Mouse (Mus musculus): ENCODE data around the gene Rpa1.
A peak's percentile ranks its signal among the peaks of the same experiment; 100 is the strongest.
"Not testable (repeated sequence)": the region's sequence is repeated elsewhere in the genome, so short reads cannot be mapped to it uniquely, and the experiment has no call there.

The Rpa1 gene

DNA sequence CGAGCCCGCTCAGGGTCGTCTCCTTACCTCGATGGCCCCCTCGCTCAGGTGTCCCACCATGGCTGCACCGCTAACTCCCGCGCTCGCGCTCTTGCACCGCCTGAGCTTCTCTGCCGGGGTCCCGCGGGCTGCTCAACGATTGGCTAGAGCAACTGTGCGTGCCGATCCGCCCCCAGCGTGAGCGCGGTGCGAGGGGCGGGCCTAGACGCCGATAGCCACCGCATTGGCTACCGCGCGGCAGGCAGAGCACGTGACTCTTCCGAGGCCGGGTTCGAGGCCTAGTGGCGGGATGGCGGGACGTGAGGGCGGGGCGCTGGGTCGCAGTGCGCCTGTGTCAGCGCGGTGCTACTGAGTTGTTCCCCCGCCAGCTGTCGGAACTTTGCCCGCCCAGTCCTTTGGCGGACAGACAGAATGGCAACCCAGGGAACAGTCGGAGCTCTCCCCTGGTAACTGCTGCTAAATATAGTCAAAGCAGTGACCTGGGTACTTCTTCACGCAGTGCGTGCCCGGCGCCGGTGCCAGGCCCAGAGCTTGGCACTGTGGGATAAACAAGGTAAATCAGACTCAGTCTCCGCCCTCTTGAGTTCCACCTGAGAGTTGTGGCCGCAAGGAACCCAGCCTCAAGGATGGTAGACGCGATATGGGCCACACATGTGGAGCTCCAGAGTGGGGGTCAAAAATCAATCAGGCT, at the start of gene Rpa1, which contains the start of gene Smyd4:
Gene Rpa1 (minus strand): TSS at position 126 of the 691 bp plus-strand sequence.
Gene Smyd4 (plus strand): TSS at position 235 of the 691 bp plus-strand sequence.
- peak; percentile 95 for DNase-seq (ENCODE audit: low read depth, low spot score)

DNA sequence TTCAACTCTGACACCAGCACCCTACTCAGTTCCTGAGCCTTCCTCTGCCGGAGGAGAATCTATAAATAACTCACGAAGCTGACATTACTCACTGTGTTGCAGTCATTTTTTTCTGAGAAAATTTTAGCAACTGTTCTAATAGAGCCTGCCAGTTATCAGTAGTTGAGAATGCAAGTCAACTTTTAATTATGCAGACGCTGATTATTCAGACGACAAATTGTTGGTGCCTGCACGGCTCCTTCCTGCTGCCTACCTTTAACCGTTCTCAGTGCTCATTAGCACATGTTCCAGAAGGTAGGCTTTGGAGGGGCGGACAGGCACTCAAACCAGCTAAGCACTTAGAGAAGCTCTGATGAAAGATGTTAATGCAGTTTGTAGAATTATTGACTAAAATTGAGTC, 49.3 kb upstream of the Rpa1 start:
- DNase-seq (ENCODE audit: low read depth, low spot score), result no peak

DNA sequence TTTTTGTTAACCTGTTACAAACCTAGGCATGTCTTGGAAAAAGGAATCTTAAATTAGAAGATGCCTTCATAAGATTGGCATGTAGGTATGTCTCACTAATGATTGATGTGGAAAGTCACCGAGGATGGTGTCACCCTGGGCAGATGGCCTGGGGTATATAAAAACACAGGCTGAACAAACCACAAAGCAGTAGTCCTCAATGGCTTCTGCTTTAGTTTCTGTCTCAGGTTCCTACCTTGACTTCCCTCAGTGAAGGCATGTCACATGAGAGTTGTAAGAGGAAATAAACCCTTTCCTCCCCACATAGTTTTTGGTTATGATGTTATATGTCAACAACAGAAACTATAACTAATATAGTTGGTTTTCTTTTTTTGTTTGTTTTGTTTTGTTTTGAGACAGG, 47.5 kb upstream of the Rpa1 start:
- DNase-seq (ENCODE audit: low read depth, low spot score), result no peak

DNA sequence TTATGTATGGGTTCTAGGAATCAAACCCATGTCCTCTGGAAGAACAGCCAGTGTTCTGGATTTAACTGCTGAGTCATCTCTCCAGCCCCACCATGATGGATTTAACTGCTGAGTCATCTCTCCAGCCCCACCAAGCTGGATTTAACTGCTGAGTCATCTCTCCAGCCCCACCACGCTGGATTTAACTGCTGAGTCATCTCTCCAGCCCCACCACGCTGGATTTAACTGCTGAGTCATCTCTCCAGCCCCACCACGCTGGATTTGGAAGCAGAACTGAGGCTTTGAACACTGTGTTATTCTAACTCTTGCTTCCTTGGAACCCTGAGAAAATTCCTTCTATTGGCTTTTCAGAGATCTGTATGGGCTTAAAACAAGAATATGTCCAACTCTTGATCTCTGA, 35.4 kb upstream of the Rpa1 start:
- not testable (repeated sequence) for DNase-seq (ENCODE audit: low read depth, low spot score)

DNA sequence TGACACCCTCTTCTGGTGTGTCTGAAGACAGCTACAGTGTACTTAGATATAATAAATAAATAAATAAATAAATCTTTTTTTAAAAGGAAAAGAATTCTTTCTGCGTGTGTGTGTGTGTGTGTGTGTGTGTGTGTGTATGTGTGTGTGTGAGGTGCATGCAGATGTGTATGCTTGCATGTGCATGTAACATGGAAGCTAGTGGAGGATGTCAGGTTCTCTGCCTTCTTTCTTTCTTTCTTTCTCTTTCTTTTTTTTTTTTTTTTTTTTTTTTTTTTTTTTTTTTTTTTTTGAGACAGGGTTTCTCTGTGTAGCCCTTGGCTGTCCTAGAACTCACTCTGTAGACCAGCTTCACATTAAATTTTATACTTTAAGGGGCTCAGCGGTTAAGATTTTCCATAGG, 30.7 kb upstream of the Rpa1 start:
- DNase-seq (ENCODE audit: low read depth, low spot score), result not testable (repeated sequence)

DNA sequence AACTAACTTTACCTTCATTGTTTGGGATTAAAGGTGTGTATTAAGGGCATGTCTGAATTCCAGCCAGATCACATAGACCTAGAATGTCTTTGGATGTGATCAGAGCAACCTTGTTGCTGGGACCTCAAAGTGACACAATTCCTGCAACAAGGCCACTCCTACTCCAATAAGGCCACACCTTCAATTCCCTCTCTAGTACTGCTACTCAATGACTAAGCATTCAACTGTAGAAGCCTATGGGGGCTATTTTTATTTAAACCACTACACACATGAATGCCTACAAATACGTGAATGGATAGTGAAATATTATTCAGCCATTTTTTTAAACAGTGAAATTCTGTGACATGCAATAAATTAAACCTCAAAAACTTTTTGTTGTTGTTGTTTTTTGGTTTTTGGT, 29.0 kb upstream of the Rpa1 start:
- DNase-seq (ENCODE audit: low read depth, low spot score), result no peak

DNA sequence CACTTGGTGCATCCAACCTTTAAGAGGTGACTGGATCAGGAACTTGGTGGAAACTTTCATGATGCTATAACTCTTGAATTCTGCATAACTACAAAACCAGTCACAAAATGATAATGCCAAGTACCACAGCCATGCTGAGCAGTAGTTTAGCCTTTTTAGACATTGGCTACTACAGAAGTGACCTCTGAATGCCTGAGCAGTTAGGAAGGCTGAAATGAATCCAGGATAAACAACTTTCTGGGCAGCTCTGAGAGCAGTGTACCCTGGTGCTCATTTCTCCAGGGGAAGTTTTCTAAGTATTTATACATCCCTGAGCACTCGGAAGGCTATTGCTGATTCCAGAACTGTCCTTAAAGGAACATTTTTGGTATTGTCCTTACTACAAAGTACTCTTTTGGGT, 7.4 kb upstream of the Rpa1 start:
- DNase-seq (ENCODE audit: low read depth, low spot score), result no peak

DNA sequence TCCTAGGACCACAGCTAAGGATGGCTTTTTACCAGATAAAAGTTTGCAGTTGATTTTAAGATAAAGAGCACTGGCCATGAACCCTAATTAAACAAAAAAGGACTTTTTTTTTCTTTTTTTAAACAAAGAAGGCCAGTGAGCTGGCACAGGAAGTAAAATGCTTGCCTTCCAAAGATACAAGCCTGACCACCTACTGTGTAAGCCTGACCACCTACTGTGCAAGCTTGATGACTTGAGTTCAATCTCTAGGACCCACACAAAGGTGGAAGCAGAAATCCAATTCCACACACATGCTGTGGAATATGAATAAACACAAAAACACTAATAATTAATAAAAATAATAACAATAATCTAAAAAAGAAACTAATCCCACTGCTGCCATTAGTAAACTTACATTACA, 3.1 kb upstream of the Rpa1 start:
- DNase-seq (ENCODE audit: low read depth, low spot score), result no peak

DNA sequence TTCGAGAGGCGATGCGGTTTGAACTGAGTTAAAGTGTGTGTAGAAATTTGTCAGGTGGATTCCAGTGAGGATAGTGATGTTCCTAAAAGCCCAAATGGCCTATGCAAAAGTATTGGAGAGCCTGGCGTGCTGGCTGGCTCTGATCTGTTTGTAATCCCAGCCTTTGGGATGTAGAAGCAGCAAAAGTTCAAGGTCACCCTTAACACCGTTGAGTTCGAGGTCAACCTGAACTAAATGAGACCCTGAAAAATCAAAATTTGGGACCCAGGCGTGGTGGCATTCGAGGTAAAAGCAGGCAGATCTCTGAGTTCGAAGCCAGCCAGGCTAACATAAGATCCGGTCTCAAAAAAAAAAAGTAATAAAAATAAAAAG, 752 bp upstream of the Rpa1 start:
- DNase-seq (ENCODE audit: low read depth, low spot score), result no peak

DNA sequence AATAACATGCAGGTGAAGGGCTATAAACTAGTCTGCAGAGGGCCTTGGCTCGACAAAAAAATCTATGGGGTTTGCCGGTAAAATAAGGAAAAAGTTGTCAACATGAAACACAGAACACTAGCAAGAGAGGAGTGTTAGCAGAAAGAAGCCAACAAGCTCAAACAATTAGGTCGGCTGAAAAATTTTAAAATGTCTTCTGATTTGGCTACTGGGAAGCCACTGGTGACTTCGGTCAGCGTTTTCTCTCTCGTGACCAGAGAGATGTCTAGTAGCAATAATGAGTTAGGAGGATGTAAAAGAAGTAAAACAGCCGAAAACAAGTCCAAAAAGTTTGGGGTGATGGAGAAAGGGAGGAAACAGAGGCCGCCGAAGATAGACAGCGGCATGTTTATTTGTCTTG, 528 bp downstream of the Rpa1 start:
- no peak for DNase-seq (ENCODE audit: low read depth, low spot score)

DNA sequence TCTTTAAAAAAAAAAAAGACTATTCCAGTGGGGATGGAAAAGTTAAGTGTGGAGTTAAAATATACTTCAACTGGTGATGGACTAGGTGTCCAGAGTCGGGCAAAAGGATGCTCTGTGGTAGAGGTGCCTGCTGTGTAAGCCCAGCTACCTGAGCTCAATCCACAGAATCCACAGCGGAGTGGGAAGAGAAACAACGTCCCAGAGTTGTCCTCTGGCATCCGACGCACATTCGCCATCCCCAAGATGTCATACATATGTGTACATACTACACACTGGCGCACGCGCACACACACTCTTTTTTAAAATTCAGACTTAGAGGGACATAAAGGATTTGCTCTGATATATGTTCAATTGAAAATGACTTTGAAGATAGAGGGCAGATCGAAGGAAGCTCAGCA, 937 bp downstream of the Rpa1 start:
- DNase-seq (ENCODE audit: low read depth, low spot score), result peak; percentile 8

DNA sequence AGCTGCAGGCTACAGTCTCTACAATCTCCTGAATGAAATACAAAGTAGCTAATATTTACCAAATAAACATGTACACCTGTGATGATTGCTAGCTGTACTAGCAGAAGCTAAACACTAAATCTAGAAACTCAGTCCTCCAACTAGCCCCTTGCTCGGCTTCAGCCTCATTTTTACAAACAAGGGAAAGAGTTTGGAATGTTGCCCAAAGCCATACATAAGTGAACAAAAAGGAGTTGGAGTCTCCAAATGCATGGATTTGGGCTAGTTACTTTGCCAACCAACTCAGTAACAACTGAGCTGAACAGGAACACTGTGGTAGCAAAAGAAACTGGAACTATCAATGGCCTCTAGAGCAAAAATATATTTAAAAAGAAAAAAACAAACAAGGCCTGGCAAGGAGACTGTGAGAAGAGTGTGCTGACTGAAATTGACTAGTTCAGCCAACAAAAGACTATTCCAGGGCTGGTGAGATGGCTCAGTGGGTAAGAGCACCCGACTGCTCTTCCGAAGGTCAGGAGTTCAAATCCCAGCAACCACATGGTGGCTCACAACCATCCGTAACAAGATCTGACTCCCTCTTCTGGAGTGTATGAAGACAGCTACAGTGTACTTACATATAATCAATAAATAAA, 1.5 kb downstream of the Rpa1 start:
- DNase-seq (ENCODE audit: low read depth, low spot score), result no peak

DNA sequence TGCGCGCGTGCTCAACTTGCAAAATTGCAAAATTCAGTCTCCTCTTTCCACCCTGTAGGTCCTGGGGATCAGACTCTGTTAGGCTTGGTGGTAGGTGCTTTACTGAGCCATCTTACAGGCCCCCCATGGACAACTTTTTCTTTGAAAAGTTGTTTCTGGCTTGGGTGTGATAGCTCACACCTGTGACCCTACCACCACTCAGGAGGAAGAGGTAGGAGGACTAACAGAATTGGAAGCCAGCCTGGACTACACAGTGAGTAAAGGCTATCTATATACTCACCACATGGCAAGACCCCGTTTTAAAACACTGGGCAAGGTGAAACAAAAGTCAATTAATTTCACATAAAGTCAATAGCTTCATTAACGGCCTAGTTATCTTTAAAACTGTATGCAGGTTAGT, 3.4 kb downstream of the Rpa1 start:
- no peak for DNase-seq (ENCODE audit: low read depth, low spot score)

DNA sequence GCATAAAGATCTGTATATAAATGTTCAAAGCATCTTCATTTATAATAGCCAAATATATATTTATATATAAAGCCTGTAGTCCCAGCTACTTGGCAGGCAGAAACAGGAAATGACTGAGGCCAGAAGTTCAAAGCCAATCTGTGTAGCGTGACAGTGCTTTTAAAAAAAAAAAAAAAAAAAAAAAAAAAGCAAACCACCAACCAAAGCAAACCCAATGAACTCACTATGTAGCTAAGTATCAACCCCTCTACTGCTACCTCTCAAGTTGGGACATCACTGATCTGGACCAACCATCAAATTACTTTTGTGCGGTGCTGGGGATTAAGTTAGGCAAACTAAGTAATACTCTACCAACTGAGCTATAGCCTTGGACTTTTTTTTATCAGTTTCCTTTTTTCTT, 4.0 kb downstream of the Rpa1 start:
- DNase-seq (ENCODE audit: low read depth, low spot score), result no peak

DNA sequence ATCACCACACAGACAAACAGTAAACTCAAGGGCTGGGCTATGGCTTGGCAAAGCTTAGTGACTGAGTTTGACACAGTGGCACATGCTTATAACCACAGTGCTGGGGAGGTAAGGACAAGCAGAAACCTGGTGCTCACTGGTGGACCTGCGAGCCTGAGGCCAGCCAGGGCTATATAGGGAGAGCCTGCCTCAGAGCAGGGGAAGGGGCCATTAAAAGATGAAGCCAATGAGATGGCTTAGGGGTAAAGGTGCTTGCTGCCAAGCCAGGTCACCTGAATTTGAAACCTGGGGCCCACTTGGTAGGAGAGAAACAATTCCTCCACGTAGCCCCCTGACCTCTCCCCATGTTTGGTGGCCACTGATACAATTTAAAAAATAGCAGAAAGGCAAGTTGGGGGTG, 5.0 kb downstream of the Rpa1 start:
- DNase-seq (ENCODE audit: low read depth, low spot score), result no peak

DNA sequence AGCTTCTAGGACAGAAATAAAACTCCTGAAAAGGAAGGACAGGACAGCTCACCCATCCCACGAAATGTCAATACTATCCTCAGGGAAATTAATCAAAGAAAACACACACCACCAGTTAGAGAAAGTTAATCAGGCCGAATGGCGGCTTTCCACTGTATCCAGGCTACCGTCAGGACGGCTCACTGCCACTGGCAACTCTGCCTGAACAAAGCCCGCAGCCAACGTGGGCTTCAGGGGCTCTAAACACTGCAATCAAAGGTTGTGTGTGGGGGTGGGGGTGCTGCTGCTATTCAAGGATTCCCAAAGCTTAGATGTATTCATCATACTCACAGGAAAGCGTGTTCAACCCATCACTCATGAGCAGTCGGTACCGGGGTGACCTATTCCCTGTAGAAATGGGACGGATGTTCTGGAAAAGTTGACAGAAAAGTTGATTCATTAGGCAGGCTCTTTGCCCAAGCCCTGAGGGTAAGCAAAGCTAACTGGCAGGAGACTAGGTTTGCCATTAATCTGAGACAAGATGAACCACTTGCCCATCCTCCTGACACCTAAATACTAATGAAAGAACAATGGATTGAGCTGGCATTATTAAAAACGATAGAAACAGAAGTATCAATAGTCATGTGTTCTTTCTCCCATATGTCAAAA, 7.3 kb downstream of the Rpa1 start:
- DNase-seq (ENCODE audit: low read depth, low spot score), result no peak

DNA sequence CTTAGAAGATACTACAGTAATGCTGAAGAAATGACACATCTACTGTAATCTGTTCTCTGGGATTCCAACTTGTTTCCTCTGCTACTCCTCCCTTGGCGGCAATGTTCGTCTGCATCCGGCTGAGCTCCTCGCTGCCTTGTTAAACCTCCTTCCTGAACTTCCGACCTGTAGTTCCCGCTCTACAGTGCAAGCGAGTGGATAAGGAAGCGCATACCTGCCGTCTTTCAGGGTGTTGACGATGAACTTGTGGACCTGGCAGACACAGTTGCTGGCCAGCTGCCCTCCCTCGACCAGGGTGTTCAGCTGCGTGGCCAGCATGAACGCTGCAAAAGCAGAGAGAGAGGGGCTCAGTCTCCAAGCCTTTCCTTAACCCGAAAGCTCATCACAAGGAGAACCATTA, 8.0 kb downstream of the Rpa1 start:
- DNase-seq (ENCODE audit: low read depth, low spot score), result no peak

DNA sequence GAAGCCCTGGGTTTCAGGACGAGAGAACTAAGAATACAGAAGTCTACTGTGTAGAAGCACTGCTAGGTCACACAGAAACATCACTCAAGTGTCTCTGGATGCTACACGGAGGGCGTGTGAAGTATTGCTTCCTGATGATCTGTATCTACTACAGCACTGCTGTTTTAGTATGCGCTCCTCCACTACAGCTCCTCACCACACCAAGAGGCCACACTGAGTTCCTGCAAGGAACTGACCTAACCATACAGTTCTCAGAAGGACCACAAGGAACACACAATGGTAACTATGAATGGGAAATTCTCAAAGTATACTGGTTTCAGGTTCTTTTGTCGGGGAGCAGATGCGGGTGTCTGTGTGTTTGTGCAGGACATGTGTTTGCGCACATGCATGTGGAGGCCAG, 10.9 kb downstream of the Rpa1 start:
- no peak for DNase-seq (ENCODE audit: low read depth, low spot score)

DNA sequence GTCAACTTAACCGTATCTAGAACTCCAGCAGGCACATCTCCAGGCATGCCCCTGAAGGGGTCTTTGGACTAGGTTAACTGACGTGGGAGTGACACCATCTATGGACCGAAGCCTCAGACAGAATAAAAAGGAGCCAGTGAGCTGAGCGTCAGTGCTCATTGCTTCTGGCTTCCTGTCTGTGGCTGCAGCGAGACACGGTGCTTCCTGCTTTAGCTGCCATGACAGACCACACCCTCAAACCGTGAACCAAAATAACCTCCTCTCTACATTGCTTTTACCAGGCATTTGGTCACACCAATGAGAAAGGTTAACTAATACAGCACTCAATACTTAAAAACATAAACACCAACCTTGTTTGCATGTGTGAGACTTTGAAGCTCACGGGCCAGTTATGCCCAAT, 11.4 kb downstream of the Rpa1 start:
- no peak for DNase-seq (ENCODE audit: low read depth, low spot score)

DNA sequence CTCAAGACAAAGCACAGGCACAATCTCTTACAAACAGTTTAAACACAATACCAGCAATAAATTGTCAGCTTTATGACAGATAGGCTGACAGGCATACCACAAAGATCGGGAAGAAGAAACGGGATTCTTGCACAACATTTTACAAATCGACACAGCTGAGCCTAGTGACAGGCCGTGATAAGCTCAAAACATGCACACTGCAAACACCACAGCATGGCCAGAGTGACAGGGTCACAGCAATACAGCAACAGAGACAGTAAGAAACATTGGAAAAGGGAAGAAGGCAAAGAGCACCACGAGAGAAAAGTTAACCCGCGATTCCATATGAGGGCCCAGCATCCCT, 22.2 kb downstream of the Rpa1 start:
- DNase-seq (ENCODE audit: low read depth, low spot score), result no peak

DNA sequence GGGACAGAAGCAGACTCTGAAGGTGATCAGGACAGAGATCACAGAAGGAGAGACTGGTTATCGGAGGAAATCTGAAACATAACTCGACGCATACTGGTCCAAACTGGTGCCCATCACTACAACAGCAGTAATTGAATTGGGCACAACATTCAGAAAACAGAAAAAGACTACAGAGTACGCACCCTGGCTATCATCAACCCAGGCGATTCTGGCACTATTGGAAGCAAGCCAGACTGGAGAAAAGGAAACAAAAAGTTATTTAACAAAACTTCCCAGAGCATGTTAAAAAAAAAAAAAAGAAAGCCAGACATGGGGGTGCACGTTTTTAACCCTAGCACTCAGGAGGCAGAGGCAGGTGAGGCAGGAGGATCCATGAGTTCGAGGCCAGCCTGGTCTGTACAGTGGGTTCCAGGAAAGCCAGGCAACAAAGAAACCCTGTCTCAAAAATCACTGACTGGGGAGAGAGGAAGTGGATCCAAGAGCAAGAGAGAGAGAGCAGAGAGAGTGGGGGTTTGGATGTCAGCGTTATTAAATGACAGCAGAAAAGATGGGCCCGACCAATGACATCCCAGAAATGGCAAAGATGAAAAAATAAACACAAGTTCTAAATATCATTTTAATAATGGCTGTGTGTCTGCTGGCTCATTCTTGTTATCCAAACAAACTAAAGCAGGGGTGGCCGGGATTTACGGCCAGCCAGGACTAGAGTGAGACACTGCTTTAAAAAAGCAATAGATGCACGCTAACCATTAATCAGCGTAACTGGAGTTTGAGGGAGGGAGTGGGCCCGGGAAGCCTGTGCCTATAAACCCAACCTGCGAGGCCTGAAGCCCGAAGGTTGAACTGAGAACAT, 22.8 kb downstream of the Rpa1 start:
- DNase-seq (ENCODE audit: low read depth, low spot score), result no peak

DNA sequence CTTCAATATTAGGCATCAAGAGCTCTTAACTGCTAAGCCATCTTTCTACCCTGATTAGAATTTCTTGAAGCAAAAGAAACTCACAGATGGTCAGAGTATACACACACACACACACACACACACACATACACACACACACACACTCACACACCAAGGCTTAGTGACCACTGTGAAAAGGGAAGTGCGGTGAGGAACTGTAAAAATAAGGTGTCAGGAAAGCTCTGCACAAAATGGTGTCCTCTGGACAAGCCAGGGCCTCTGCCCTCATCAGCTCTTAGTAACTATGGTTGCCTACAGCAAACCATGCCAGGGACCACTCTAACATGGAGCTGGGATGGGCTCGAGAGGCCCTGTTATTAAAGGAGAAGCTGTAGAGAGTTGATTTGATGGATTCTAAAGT, 23.7 kb downstream of the Rpa1 start:
- DNase-seq (ENCODE audit: low read depth, low spot score), result no peak
